Mouse (Mus musculus) heart, postnatal 10 days (tissue): ENCODE data around the gene Igfbp1. TPM values are rescaled to one million over a fixed set of nuclear protein-coding genes. Genes with fewer than 3 reads are reported as not detected.
"Not testable (repeated sequence)": the region's sequence is repeated elsewhere in the genome, so short reads cannot be mapped to it uniquely, and the experiment has no call there.

ENCODE experiments used
- DNase-seq, 2 experiments: peaks; one replicate each; pipeline ENCODE4 v3.0.0; 2021
- intact Hi-C: fragments of 180-260 bp; cut with DNase I; formaldehyde crosslinking; loops from one replicate; pipeline ENCODE4 v1.15.1; 2025
- total RNA-seq, 2 experiments: library from RNA; stranded (reverse); gene quantifications; 2 replicates each; pipeline ENCODE4 v1.2.3; 2021

Gene Igfbp1
- total RNA-seq, 2 experiments from 2014 or later = not detected

GRCm38 (mm10) chr11:7194432-7195311 is 2.9 kb upstream of the Igfbp1 start:
- intact Hi-C loops = no loop called here
- no peak for DNase-seq

- intact Hi-C loops = no loop called here
- DNase-seq = no peak
These were observed 2.3 kb upstream of the Igfbp1 start for GRCm38 (mm10) chr11:7195312-7195685.

GRCm38 (mm10) chr11:7198006-7198405 is 424 bp downstream of the Igfbp1 start:
- intact Hi-C loops = no loop called here
- no peak for DNase-seq

DNA sequence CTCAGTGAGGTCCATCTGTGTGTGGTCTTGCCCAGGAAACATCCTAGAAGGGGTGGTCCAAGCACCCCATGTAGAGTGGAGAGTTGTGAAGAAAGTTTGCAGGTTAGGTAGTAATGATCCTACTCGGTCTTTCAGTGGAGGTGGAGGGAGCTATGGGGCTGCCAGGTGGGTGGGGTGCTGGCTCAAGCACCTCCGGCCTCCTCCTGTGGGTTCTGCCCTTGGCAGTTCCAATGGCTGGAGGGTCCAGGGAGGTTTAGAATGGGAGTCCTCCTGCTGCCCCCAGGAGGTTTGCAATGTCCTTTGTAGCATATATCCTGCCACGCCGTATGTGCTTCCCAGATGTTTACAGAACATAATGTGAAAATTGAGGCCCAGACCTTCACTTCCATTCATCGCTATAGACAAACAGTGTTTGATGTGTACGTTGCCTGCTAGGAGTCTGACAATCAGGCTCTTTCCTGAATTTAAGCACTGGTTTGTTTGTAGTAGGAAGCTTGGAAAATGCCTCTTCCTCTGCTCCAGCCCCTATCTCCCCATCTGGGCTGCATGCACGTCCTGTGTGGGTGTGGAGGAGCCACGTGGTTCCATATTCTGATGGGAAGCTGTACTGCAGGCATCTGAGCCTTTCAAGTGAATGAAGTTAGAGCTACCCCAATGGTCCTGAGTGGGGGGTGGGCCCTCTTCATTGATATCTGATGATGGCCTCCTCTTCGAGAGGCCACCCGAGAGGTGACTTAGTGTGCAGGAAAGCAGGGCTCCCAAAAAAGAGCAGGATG is 1.1 kb downstream of the Igfbp1 start:
- intact Hi-C loops = no loop called here
- DNase-seq = no peak

- peak; percentile 59 to 78 for DNase-seq
- intact Hi-C loops = no loop called here
These were observed 2.3 kb downstream of the Igfbp1 start for GRCm38 (mm10) chr11:7199736-7200392.

DNA sequence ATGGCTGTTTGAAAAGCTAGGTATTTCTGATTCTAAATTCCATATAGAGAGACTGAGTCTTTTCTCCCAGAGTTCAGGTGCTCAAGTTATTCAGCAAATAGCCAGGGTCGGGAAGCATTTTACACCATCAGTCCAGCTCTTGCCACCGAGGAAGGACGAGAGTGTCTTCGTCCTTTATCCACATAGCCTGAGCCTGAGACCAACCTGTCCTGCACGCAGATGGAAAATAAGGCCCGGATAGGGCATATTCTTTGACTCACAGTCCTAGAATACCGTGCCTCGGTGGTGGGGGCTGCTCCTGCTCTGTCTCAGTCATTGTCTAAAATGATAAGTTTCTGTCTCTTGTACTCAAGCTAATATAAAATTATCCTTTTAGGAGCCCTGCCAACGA is 2.8 kb downstream of the Igfbp1 start:
- intact Hi-C loops = no loop called here

GRCm38 (mm10) chr11:7202206-7202605 is 4.6 kb downstream of the Igfbp1 start:
- intact Hi-C loops = no loop called here
- no peak for DNase-seq

More for the DNA sequence above, 2.8 kb downstream of the Igfbp1 start:
- no peak for DNase-seq

DNA sequence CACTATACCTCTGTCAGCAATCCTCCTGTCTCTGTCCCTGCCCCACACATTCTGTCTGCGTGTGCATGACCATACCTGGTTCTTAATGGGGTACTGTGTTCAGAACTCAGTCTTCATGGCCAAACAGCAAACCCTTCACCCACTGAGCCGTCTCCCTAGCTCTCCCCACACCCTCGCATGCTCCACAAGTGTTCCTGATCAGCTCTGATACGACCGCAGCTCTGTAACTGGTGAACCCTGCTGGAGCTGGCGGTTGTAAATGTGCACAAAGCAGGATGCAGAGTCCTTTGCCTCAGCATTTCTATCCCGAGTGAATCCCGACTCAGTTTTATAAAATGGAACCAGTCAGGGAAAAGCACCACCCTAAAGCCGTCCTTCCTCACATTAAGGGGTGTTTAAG is 6.3 kb downstream of the Igfbp1 start:
- DNase-seq = no peak
- intact Hi-C loops = no loop called here

DNA sequence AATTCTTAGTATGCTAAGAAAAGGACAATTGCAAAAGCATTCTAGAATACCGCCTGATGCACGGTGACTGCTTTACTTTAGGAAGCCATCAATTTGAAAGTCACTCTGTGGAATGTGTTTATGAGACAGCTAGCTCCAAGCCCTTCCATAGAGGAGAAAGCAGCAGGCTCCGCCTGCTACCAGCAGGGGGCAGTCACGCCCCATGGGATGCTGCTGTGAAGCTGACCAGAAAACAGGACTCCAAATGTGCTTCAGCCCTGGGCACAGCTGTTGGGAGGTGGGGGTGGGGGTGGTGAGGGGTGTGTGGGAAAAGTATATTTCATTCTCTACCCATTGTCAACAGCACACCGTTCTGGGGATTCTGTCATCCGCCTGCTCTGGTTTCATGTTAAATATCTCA is 12.8 kb downstream of the Igfbp1 start:
- intact Hi-C loops = loop anchor here (1.0 to 10.0 kb wide), 7 partner anchors 127 to 1314 kb away; no protein-coding TSS in a partner anchor
- peak; percentile 75 to 86 for DNase-seq

GRCm38 (mm10) chr11:7211211-7211610 is 13.6 kb downstream of the Igfbp1 start:
- no peak for DNase-seq
- intact Hi-C loops = loop anchor here (2.0 to 10.0 kb wide), 5 partner anchors 126 to 1314 kb away; no protein-coding TSS in a partner anchor

DNA sequence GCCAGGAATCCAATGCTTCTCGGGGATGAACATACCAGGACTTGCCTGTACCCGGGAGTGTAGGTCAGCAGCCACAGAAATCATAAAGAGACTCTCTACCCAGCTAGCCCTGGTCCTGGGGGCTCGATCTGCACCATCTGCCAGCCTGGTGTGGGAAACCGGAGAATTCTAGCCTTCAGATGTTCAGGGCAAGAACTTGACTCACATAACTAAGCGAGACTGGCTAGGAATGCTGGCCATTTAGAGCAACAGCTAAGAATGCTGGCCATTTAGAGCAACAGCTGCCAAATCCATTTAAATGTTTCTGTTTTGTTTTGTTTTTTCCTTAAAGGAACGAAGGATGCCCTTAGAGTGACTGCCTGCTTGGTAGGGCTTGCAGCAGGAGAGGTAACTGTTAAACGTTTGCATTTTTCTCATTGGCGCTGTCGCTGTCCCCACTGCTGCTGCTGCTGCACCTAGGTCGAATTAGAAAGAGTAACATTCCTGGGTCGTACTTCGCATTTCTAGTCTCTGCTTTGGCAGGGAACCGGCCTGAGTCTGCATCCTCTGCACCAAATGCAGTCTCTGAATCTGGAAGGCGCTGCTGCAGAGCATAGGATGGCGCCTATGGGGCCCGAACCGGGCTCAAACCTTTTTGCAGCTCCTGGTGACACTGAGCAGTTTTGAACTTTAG is 14.7 kb downstream of the Igfbp1 start:
- intact Hi-C loops = loop anchor here (5.0 to 10.0 kb wide), 4 partner anchors 125 to 1313 kb away; no protein-coding TSS in a partner anchor
- DNase-seq = no peak

GRCm38 (mm10) chr11:7213161-7213500 is 15.5 kb downstream of the Igfbp1 start:
- no peak for DNase-seq
- intact Hi-C loops = loop anchor here (5.0 to 10.0 kb wide), 4 partner anchors 124 to 1312 kb away; no protein-coding TSS in a partner anchor

GRCm38 (mm10) chr11:7213501-7214341 is 16.1 kb downstream of the Igfbp1 start, which contains the start of gene Igfbp3:
Gene Igfbp3 (minus strand): TSS chr11:7213923.
- intact Hi-C loops = loop anchor here (5.0 to 10.0 kb wide), 4 partner anchors 124 to 1311 kb away; no protein-coding TSS in a partner anchor
- peak; percentile 40 to 46 for DNase-seq

DNA sequence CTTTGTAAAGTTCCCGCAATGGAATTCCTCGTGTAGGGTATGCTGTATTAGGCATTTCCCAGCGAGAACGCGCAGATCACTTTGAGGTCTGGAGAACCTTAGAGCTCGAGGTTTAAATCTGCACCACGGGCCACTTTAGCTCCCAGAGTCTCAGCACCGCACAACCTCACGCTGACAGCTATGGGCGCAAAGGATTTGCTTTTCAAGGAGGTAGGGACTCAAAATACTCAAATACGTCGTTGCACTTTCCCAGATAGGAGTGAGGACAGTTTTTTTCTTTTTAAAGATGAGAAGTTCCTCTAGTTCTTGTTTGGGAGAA is 16.7 kb downstream of the Igfbp1 start:
- intact Hi-C loops = loop anchor here (5.0 to 10.0 kb wide), 4 partner anchors 123 to 1310 kb away; no protein-coding TSS in a partner anchor
- no peak for DNase-seq

DNA sequence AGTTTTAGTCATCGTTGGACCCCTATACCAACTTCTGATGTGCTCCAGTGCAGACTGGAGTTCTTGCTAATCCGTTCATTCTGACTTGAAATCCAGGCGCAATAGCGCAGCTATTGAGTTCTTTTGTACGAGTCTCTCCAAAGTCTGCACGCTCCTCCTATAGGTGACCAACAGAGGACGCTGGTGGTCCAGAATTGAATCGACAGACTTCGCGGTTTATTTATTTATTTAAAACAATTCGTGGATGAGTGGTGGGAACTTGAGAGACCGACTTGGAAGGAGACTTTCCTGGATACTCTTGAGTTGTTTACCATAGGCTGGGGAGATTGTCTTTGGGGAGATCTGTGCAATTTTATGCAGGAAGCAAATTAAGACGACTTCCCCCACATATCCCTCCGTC is 17.2 kb downstream of the Igfbp1 start:
- intact Hi-C loops = loop anchor here (1.0 to 10.0 kb wide), 6 partner anchors 123 to 1310 kb away; no protein-coding TSS in a partner anchor

GRCm38 (mm10) chr11:7215703-7216102 is 18.1 kb downstream of the Igfbp1 start:
- intact Hi-C loops = loop anchor here (1.0 to 10.0 kb wide), 5 partner anchors 289 to 1309 kb away; no protein-coding TSS in a partner anchor

More for the DNA sequence above, 17.2 kb downstream of the Igfbp1 start:
- DNase-seq = peak; percentile 68 to 71

GRCm38 (mm10) chr11:7221826-7222225 is 24.2 kb downstream of the Igfbp1 start:
- intact Hi-C loops = not testable (repeated sequence)

More at GRCm38 (mm10) chr11:7215703-7216102, 18.1 kb downstream of the Igfbp1 start:
- peak; percentile 59 to 72 for DNase-seq

GRCm38 (mm10) chr11:7226200-7226599 is 28.6 kb downstream of the Igfbp1 start:
- DNase-seq = no peak
- intact Hi-C loops = no loop called here

More at GRCm38 (mm10) chr11:7221826-7222225, 24.2 kb downstream of the Igfbp1 start:
- DNase-seq = not testable (repeated sequence)
